Mouse (Mus musculus): ENCODE measurements around the gene Gdpd2. TPM values are rescaled to one million over a fixed set of nuclear protein-coding genes. Genes with fewer than 3 reads are reported as not detected.

Gdpd2 gene
- polyA plus RNA-seq, 1 experiment from 2014 or later, result 3.8 TPM

Other genes with a start within 250 kb of the Gdpd2 start
- gene Igbp1, start 235.6 kb upstream of the Gdpd2 start, polyA plus RNA-seq (2016; fragmentation: Nextera tagmentation; extraction: Ambion mirVana), result 38.4 and 38.5 TPM in 2 replicates
- gene Dgat2l6, start 205.0 kb upstream of the Gdpd2 start, polyA plus RNA-seq (2016; fragmentation: Nextera tagmentation; extraction: Ambion mirVana), result not detected in 2 replicates
- gene Awat1, start 157.6 kb upstream of the Gdpd2 start, polyA plus RNA-seq (2016; fragmentation: Nextera tagmentation; extraction: Ambion mirVana), result not detected in 2 replicates
- not detected in 2 replicates for gene P2ry4, start 135.0 kb upstream of the Gdpd2 start, polyA plus RNA-seq (2016; fragmentation: Nextera tagmentation; extraction: Ambion mirVana)
- gene Arr3, start 124.4 kb upstream of the Gdpd2 start, polyA plus RNA-seq (2016; fragmentation: Nextera tagmentation; extraction: Ambion mirVana), result not detected in 2 replicates
- 47.2 and 48.7 TPM in 2 replicates for gene Kif4, start 104.1 kb upstream of the Gdpd2 start, polyA plus RNA-seq (2016; fragmentation: Nextera tagmentation; extraction: Ambion mirVana)
- gene Pdzd11, start 103.3 kb upstream of the Gdpd2 start, polyA plus RNA-seq (2016; fragmentation: Nextera tagmentation; extraction: Ambion mirVana), result 132 and 133 TPM in 2 replicates
- 15.6 and 16.8 TPM in 2 replicates for gene Dlg3, start 37.8 kb downstream of the Gdpd2 start, polyA plus RNA-seq (2016; fragmentation: Nextera tagmentation; extraction: Ambion mirVana)

Data from forebrain, embryonic 10.5 days (tissue).